Mouse (Mus musculus): ENCODE results near the gene Gm49721.
"Not testable (repeated sequence)": the region's sequence is repeated elsewhere in the genome, so short reads cannot be mapped to it uniquely, and the experiment has no call there.

Gm49721 gene

GRCm38 (mm10) chr17:6965364-6965763 lies 13.3 kb upstream of the Gm49721 start:
- H3K9me3 ChIP-seq (ENCODE audit: low read length); H3K36me3 ChIP-seq (ENCODE audit: insufficient read depth, low read length); H3K4me1 ChIP-seq (replicated peaks; ENCODE audit: low read depth, low read length); H3K27me3 ChIP-seq (ENCODE audit: insufficient read depth, low read length); H3K4me3 ChIP-seq (replicated peaks; ENCODE audit: low read length): not testable (repeated sequence)
- TF ChIP-seq CTCF (conservative IDR thresholded peaks at IDR 0.05; ENCODE audit: low read length): 0 out of 2 replicates have a peak, but pooled peaks have one; percentile 22

GRCm38 (mm10) chr17:6967673-6968072 lies 11.0 kb upstream of the Gm49721 start:
- not testable (repeated sequence) for H3K4me3 ChIP-seq (replicated peaks; ENCODE audit: low read length); H3K4me1 ChIP-seq (replicated peaks; ENCODE audit: low read depth, low read length); H3K27me3 ChIP-seq (ENCODE audit: insufficient read depth, low read length); H3K9me3 ChIP-seq (ENCODE audit: low read length); H3K36me3 ChIP-seq (ENCODE audit: insufficient read depth, low read length)

- not testable (repeated sequence) for H3K9me3 ChIP-seq (ENCODE audit: low read length); H3K27me3 ChIP-seq (ENCODE audit: insufficient read depth, low read length); H3K36me3 ChIP-seq (ENCODE audit: insufficient read depth, low read length); H3K4me3 ChIP-seq (replicated peaks; ENCODE audit: low read length); H3K4me1 ChIP-seq (replicated peaks; ENCODE audit: low read depth, low read length)
Measured at GRCm38 (mm10) chr17:6970334-6970733, 8.4 kb upstream of the Gm49721 start, which contains the start of gene Rnaset2b. TSS of gene Rnaset2b (plus strand) at chr17:6970634.

- not testable (repeated sequence) for H3K4me3 ChIP-seq (replicated peaks; ENCODE audit: low read length); H3K36me3 ChIP-seq (ENCODE audit: insufficient read depth, low read length); H3K9me3 ChIP-seq (ENCODE audit: low read length); H3K27me3 ChIP-seq (ENCODE audit: insufficient read depth, low read length); H3K4me1 ChIP-seq (replicated peaks; ENCODE audit: low read depth, low read length)
Measured at GRCm38 (mm10) chr17:6971238-6971637, 7.5 kb upstream of the Gm49721 start.

GRCm38 (mm10) chr17:6972836-6973396 lies 5.8 kb upstream of the Gm49721 start:
- not testable (repeated sequence) for H3K27me3 ChIP-seq (ENCODE audit: insufficient read depth, low read length); H3K4me3 ChIP-seq (replicated peaks; ENCODE audit: low read length); H3K36me3 ChIP-seq (ENCODE audit: insufficient read depth, low read length); H3K4me1 ChIP-seq (replicated peaks; ENCODE audit: low read depth, low read length); H3K9me3 ChIP-seq (ENCODE audit: low read length)

- not testable (repeated sequence) for H3K4me1 ChIP-seq (replicated peaks; ENCODE audit: low read depth, low read length); H3K27me3 ChIP-seq (ENCODE audit: insufficient read depth, low read length); H3K4me3 ChIP-seq (replicated peaks; ENCODE audit: low read length); H3K36me3 ChIP-seq (ENCODE audit: insufficient read depth, low read length); H3K9me3 ChIP-seq (ENCODE audit: low read length)
Measured at GRCm38 (mm10) chr17:6974985-6975384, 3.7 kb upstream of the Gm49721 start.

- not testable (repeated sequence) for H3K4me1 ChIP-seq (replicated peaks; ENCODE audit: low read depth, low read length); H3K36me3 ChIP-seq (ENCODE audit: insufficient read depth, low read length); H3K27me3 ChIP-seq (ENCODE audit: insufficient read depth, low read length); H3K9me3 ChIP-seq (ENCODE audit: low read length)
- H3K4me3 ChIP-seq (replicated peaks; ENCODE audit: low read length): peak overlapping the region; percentile 76
Measured at GRCm38 (mm10) chr17:6979380-6979779, 676 bp downstream of the Gm49721 start.

- H3K9me3 ChIP-seq (ENCODE audit: low read length); H3K36me3 ChIP-seq (ENCODE audit: insufficient read depth, low read length); H3K27me3 ChIP-seq (ENCODE audit: insufficient read depth, low read length); H3K4me3 ChIP-seq (replicated peaks; ENCODE audit: low read length); H3K4me1 ChIP-seq (replicated peaks; ENCODE audit: low read depth, low read length): not testable (repeated sequence)
Measured at GRCm38 (mm10) chr17:6980144-6980543, 1.4 kb downstream of the Gm49721 start.

- not testable (repeated sequence) for H3K36me3 ChIP-seq (ENCODE audit: insufficient read depth, low read length); H3K4me1 ChIP-seq (replicated peaks; ENCODE audit: low read depth, low read length); H3K27me3 ChIP-seq (ENCODE audit: insufficient read depth, low read length); H3K4me3 ChIP-seq (replicated peaks; ENCODE audit: low read length); H3K9me3 ChIP-seq (ENCODE audit: low read length)
Measured at GRCm38 (mm10) chr17:6986118-6986517, 7.4 kb downstream of the Gm49721 start.

GRCm38 (mm10) chr17:6995504-6995903 lies 16.8 kb downstream of the Gm49721 start:
- H3K36me3 ChIP-seq (ENCODE audit: insufficient read depth, low read length); H3K4me3 ChIP-seq (replicated peaks; ENCODE audit: low read length); H3K4me1 ChIP-seq (replicated peaks; ENCODE audit: low read depth, low read length); H3K9me3 ChIP-seq (ENCODE audit: low read length); H3K27me3 ChIP-seq (ENCODE audit: insufficient read depth, low read length): not testable (repeated sequence)

- H3K4me1 ChIP-seq (replicated peaks; ENCODE audit: low read depth, low read length); H3K36me3 ChIP-seq (ENCODE audit: insufficient read depth, low read length); H3K27me3 ChIP-seq (ENCODE audit: insufficient read depth, low read length); H3K4me3 ChIP-seq (replicated peaks; ENCODE audit: low read length); H3K9me3 ChIP-seq (ENCODE audit: low read length): not testable (repeated sequence)
Measured at GRCm38 (mm10) chr17:6996826-6997225, 18.1 kb downstream of the Gm49721 start.

- H3K36me3 ChIP-seq (ENCODE audit: insufficient read depth, low read length); H3K4me1 ChIP-seq (replicated peaks; ENCODE audit: low read depth, low read length); H3K27me3 ChIP-seq (ENCODE audit: insufficient read depth, low read length); H3K9me3 ChIP-seq (ENCODE audit: low read length); H3K4me3 ChIP-seq (replicated peaks; ENCODE audit: low read length): not testable (repeated sequence)
Measured at GRCm38 (mm10) chr17:6997778-6998490, 19.2 kb downstream of the Gm49721 start.

- not testable (repeated sequence) for H3K4me1 ChIP-seq (replicated peaks; ENCODE audit: low read depth, low read length); H3K36me3 ChIP-seq (ENCODE audit: insufficient read depth, low read length); H3K9me3 ChIP-seq (ENCODE audit: low read length); H3K27me3 ChIP-seq (ENCODE audit: insufficient read depth, low read length); H3K4me3 ChIP-seq (replicated peaks; ENCODE audit: low read length)
Measured at GRCm38 (mm10) chr17:7001790-7002585, 23.3 kb downstream of the Gm49721 start.

- not testable (repeated sequence) for H3K36me3 ChIP-seq (ENCODE audit: insufficient read depth, low read length); H3K27me3 ChIP-seq (ENCODE audit: insufficient read depth, low read length); H3K9me3 ChIP-seq (ENCODE audit: low read length); H3K4me1 ChIP-seq (replicated peaks; ENCODE audit: low read depth, low read length); H3K4me3 ChIP-seq (replicated peaks; ENCODE audit: low read length)
Measured at GRCm38 (mm10) chr17:7003392-7003791, 24.7 kb downstream of the Gm49721 start.
